ENCODE assay signal across 14 mouse cellular contexts in the genomic region with DNA sequence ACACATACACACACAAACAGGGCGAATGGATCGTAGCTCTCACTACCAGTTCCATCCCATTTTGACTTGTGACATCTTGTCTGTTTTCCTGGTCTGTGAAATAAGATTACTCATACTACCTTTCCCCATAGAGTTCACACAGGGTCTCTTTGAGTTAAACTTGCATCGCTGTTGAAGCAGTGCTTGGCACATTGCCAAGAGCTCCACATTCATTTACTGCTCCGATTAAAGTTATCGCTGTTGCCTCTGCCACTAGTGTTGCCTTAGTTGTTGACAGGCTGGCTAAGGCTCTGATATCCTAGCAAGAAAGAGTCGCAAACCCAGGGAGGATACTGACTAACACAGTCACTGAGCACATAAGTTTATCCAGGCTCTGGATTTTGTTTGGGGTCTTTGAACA.
DNase-seq lines count a peak whose midpoint lies in the region; ATAC-seq and TF ChIP-seq lines count a peak whose summit lies in the region.
"Had no signal": no experiment of that assay in that cellular context is flagged by ENCODE, and none has a peak within 500 bp of the region (broad histone marks: within the 10 kb centered on the region; RNA-seq: fewer than 3 reads in every experiment).

No protein-coding gene starts in this region.

- no peaks in the 10 kb centered on the region for H3K36me3 ChIP-seq in heart, embryonic 10.5 days
- H3K36me3 ChIP-seq in lung, embryonic 14.5 days (ENCODE audit: insufficient read depth), result no peaks in the 10 kb centered on the region
- no peaks in the 10 kb centered on the region for H3K36me3 ChIP-seq in embryonic facial prominence, embryonic 12.5 days
- H3K36me3 ChIP-seq in hindbrain, postnatal 0 days (ENCODE audit: insufficient read depth, low read length), result no peaks in the 10 kb centered on the region
- H3K36me3 ChIP-seq: liver, embryonic 15.5 days had no signal

- H3K4me1 ChIP-seq in heart, embryonic 10.5 days, result peaks cover 23% of the 10 kb centered on the region
- H3K4me1 ChIP-seq in lung, embryonic 14.5 days (ENCODE audit: insufficient read depth), result peaks cover 9% of the 10 kb centered on the region; the same call in 1 of the 2 replicates
- peaks cover 9% of the 10 kb centered on the region; the same call in 1 of the 2 replicates for H3K4me1 ChIP-seq in embryonic facial prominence, embryonic 12.5 days
- H3K4me1 ChIP-seq in hindbrain, postnatal 0 days (ENCODE audit: insufficient read depth, low read length), result no peaks in the 10 kb centered on the region
- H3K4me1 ChIP-seq: liver, embryonic 15.5 days had no signal

- peak; percentile 74 for ATAC-seq in lung, embryonic 14.5 days (ENCODE audit: insufficient read depth)
- ATAC-seq in embryonic facial prominence, embryonic 12.5 days (ENCODE audit: insufficient number of reproducible peaks, insufficient read depth, low FRiP score, low TSS enrichment), result 0 out of 2 replicates have a peak, but pooled peaks have one; percentile 15
- ATAC-seq in hindbrain, postnatal 0 days, result no peak

- peaks cover 10% of the 10 kb centered on the region; the same call in 1 of the 2 replicates for H3K27me3 ChIP-seq in heart, embryonic 10.5 days (ENCODE audit: insufficient read depth, poor library complexity, severe bottlenecking)
- H3K27me3 ChIP-seq in lung, embryonic 14.5 days (ENCODE audit: insufficient read depth, low read length), result no peaks in the 10 kb centered on the region
- H3K27me3 ChIP-seq in embryonic facial prominence, embryonic 12.5 days, result no peaks in the 10 kb centered on the region
- H3K27me3 ChIP-seq in hindbrain, postnatal 0 days (ENCODE audit: insufficient read depth, low read length), result no peaks in the 10 kb centered on the region
- H3K27me3 ChIP-seq: liver, embryonic 15.5 days had no signal

- H3K27ac ChIP-seq in heart, embryonic 10.5 days, result no peak overlapping the region
- no peak overlapping the region for H3K27ac ChIP-seq in lung, embryonic 14.5 days (ENCODE audit: low read depth)
- no peak overlapping the region for H3K27ac ChIP-seq in embryonic facial prominence, embryonic 12.5 days
- no peak overlapping the region for H3K27ac ChIP-seq in hindbrain, postnatal 0 days
- H3K27ac ChIP-seq: layer of hippocampus, adult 2 months; liver, embryonic 15.5 days had no signal

- no peaks in the 10 kb centered on the region for H3K9me3 ChIP-seq in heart, embryonic 10.5 days
- H3K9me3 ChIP-seq in lung, embryonic 14.5 days (ENCODE audit: low read depth, low read length), result no peaks in the 10 kb centered on the region
- H3K9me3 ChIP-seq in embryonic facial prominence, embryonic 12.5 days, result no peaks in the 10 kb centered on the region
- no peaks in the 10 kb centered on the region for H3K9me3 ChIP-seq in hindbrain, postnatal 0 days (ENCODE audit: low read length)
- H3K9me3 ChIP-seq: liver, embryonic 15.5 days had no signal

- whole genome bisulfite sequencing in heart, embryonic 10.5 days, result 27% methylated on average over 6 of the region's 6 CpGs
- WGBS in lung, embryonic 14.5 days, result 23% methylated on average over 6 of the region's 6 CpGs
- WGBS in embryonic facial prominence, embryonic 12.5 days, result 48% methylated on average over 6 of the region's 6 CpGs
- 42% methylated on average over 6 of the region's 6 CpGs for WGBS in hindbrain, postnatal 0 days

- no peak for TF ChIP-seq CTCF in lung, embryonic 14.5 days (IDR thresholded peaks at IDR 0.05; ENCODE audit: low read depth)
- TF ChIP-seq CTCF in hindbrain, postnatal 0 days (IDR thresholded peaks at IDR 0.05; ENCODE audit: low read depth), result no peak

- DNase-seq in heart, embryonic 10.5 days (ENCODE audit: low spot score), result peak; percentile 89
- DNase-seq in heart, postnatal 25 days (ENCODE audit: low spot score), result no peak
- DNase-seq in lung, embryonic 14.5 days, result peak; percentile 86
- no peak for DNase-seq in lung, postnatal 25 days (ENCODE audit: low spot score)
- DNase-seq in hindbrain, postnatal 0 days (ENCODE audit: low spot score), result peak; percentile 71
- DNase-seq in gastrocnemius, postnatal 14 days, result no peak
- DNase-seq in thymus, postnatal 14 days, result no peak
- DNase-seq: adrenal gland, adult 8-10 months; cerebellum, adult 9-11 months; gastrocnemius, postnatal 25 days; thymus, postnatal 36 days had no signal

- intact Hi-C loops in heart, postnatal 25 days (cut with DNase I), result no loop called here
- intact Hi-C loops in gastrocnemius, postnatal 14 days (cut with DNase I; ENCODE audit: low total_unique reads), result no loop called here

- H3K9ac ChIP-seq in lung, embryonic 14.5 days, result no peak overlapping the region
- no peak overlapping the region for H3K9ac ChIP-seq in embryonic facial prominence, embryonic 12.5 days
- H3K9ac ChIP-seq in hindbrain, postnatal 0 days (replicated peaks; ENCODE audit: low read length), result no peak overlapping the region
- H3K9ac ChIP-seq: liver, embryonic 15.5 days had no signal

- no peak overlapping the region for H3K4me2 ChIP-seq in lung, embryonic 14.5 days
- no peak overlapping the region for H3K4me2 ChIP-seq in embryonic facial prominence, embryonic 12.5 days (replicated peaks)
- H3K4me2 ChIP-seq in hindbrain, postnatal 0 days (ENCODE audit: low read depth, low read length), result no peak overlapping the region
- H3K4me2 ChIP-seq: liver, embryonic 15.5 days had no signal

- peak overlapping the region; percentile 24; the same call in 1 of the 2 replicates for H3K4me3 ChIP-seq in heart, embryonic 10.5 days
- H3K4me3 ChIP-seq in lung, embryonic 14.5 days (ENCODE audit: low read depth, low read length), result no peak overlapping the region
- H3K4me3 ChIP-seq in embryonic facial prominence, embryonic 12.5 days, result no peak overlapping the region
- H3K4me3 ChIP-seq in hindbrain, postnatal 0 days (ENCODE audit: low read length), result no peak overlapping the region
- H3K4me3 ChIP-seq: layer of hippocampus, adult 2 months; liver, embryonic 15.5 days had no signal

Comparison
In these comparisons a context has a peak if more than half of its experiments do, and no peak if none do; other contexts are left out.
1. DNase-seq: peak in heart, embryonic 10.5 days (single experiment), lung, embryonic 14.5 days (single experiment) and hindbrain, postnatal 0 days (single experiment); none in heart, postnatal 25 days (single experiment), lung, postnatal 25 days (single experiment), gastrocnemius, postnatal 14 days (single experiment) and thymus, postnatal 14 days (single experiment).